Mouse (Mus musculus) intestine, embryonic 14.5 days (tissue): ENCODE measurements around the gene Brpf1. TPM values are rescaled to one million over a fixed set of nuclear protein-coding genes. Genes with fewer than 3 reads are reported as not detected.
A peak's percentile ranks its signal among the peaks of the same experiment; 100 is the strongest.

Experiments
- ATAC-seq: fragments of 200-750 bp; cut with Nextera tagmentation; replicated peaks from 2 replicates; pipeline ENCODE4 v1.8.0; 2017; ENCODE audit warnings: low read depth, moderate number of reproducible peaks, moderate TSS enrichment, moderate library complexity; ENCODE audit not compliant: low FRiP score, low TSS enrichment
- DNase-seq: peaks from one replicate; pipeline ENCODE4 v3.0.0-alpha.2; 2018; ENCODE audit warnings: low spot score
- H3K27ac ChIP-seq: fragments of 300-500 bp; sonication (generic); 2 replicates; pipeline ENCODE4 v1.5.1; 2014; ENCODE audit warnings: low read depth, mild to moderate bottlenecking, control low read depth
- H3K27me3 ChIP-seq: fragments of 300-500 bp; sonication (generic); replicated peaks from 2 replicates; pipeline ENCODE4 v1.6.1; 2014; ENCODE audit warnings: low read length, control low read depth; ENCODE audit not compliant: control insufficient read depth, insufficient read depth
- H3K36me3 ChIP-seq: fragments of 300-500 bp; sonication (generic); 2 replicates; pipeline ENCODE4 v1.6.1; 2014; ENCODE audit warnings: low read length, control low read depth; ENCODE audit not compliant: control insufficient read depth, insufficient read depth
- H3K4me1 ChIP-seq: fragments of 300-500 bp; sonication (generic); replicated peaks from 2 replicates; pipeline ENCODE4 v1.6.1; 2014; ENCODE audit warnings: low read length, control low read depth, mixed read lengths; ENCODE audit not compliant: control insufficient read depth, insufficient read depth
- H3K4me2 ChIP-seq: fragments of 300-500 bp; sonication (generic); 2 replicates; pipeline ENCODE4 v1.6.1; 2014; ENCODE audit warnings: low read length
- H3K4me3 ChIP-seq: fragments of 300-500 bp; sonication (generic); 2 replicates; pipeline ENCODE4 v1.5.1; 2014; ENCODE audit warnings: low read depth, low read length, control low read depth, mixed read lengths
- H3K9ac ChIP-seq: fragments of 300-500 bp; sonication (generic); 2 replicates; pipeline ENCODE4 v1.6.1; 2014; ENCODE audit warnings: mild to moderate bottlenecking, low read length
- H3K9me3 ChIP-seq: fragments of 300-500 bp; sonication (generic); 2 replicates; pipeline ENCODE4 v1.6.1; 2016; ENCODE audit warnings: low read length, control low read depth; ENCODE audit not compliant: control insufficient read depth
- WGBS: fragments of 180-500 bp; shearing (Covaris S2); extraction: QIAGEN DNeasy Blood & Tissue Kit; methylation state at CpG from one replicate; pipeline ENCODE4 v1.1.7; 2014; 5-methylcytosine and 5-hydroxymethylcytosine counted together
- polyA plus RNA-seq: library from polyadenylated mRNA; unstranded; fragments of >200 nt; fragmentation: Nextera tagmentation; extraction: Ambion mirVana; gene quantifications from 2 replicates; pipeline ENCODE4 v1.2.1, GENCODE M21; 2014

The Brpf1 gene
- polyA plus RNA-seq, 1 experiment from 2014 or later: 21.6 TPM

GRCm38 (mm10) chr6:113296046-113296445 lies 10.9 kb upstream of the Brpf1 start:
- Histone ChIP-seq H3K4me3 (no peak overlapping the region), H3K27ac (no peak overlapping the region), H3K36me3 (no peaks in the 10 kb centered on the region), H3K4me1 (no peaks in the 10 kb centered on the region), H3K9ac (no peak overlapping the region), H3K27me3 (no peaks in the 10 kb centered on the region), H3K9me3 (no peaks in the 10 kb centered on the region), H3K4me2 (no peak overlapping the region)
- ATAC-seq: no peak
- 83% methylated on average over 2 of the region's 2 CpGs for WGBS
- DNase-seq: no peak

DNA sequence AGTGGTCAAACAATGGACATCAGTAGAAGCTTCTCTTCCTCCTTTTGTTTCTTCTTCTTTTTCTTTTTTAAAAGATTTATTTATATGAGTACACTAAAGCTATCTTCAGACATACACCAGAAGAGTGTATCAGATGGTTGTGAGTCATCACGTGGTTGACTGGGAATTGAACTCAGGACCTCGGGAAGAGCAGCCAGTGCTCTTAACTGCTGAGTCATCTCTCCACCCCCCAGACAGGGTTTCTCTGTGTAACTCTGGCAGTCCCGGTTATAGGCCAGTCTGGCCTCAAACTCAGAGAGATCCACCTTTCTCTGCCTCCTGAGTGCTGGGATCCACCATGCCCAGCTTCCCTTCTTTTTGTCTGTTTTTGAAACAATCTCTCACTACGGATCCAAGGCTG lies 10.3 kb upstream of the Brpf1 start:
- Histone ChIP-seq H3K27me3 (no peaks in the 10 kb centered on the region), H3K36me3 (no peaks in the 10 kb centered on the region), H3K27ac (no peak overlapping the region)

DNA sequence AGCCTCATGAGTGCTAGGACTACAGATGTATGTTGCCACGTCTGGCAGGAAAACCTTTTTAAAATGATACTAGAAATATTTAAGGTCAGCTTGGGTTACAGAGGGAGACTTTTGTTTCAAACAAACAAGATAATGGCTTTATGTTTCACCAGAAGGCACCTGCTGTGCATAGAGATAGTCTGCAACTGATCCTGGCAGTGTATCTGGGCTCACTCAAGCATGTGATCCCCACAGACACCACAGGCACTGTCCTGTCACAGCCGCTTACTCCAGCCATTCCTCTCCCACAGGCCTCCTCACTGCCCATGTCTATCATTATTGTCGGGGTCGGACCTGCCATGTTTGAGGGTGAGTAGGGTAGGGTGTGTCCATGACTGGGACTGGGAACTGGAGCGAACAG lies 5.6 kb upstream of the Brpf1 start:
- no peaks in the 10 kb centered on the region for H3K9me3 ChIP-seq
- H3K9ac ChIP-seq: no peak overlapping the region
- WGBS: 84% methylated on average over 5 of the region's 5 CpGs
- no peaks in the 10 kb centered on the region for H3K27me3 ChIP-seq
- no peak overlapping the region for H3K27ac ChIP-seq
- ATAC-seq (no peak), DNase-seq (no peak)
- no peak overlapping the region for H3K4me2 ChIP-seq
- no peak overlapping the region for H3K4me3 ChIP-seq
- H3K4me1 ChIP-seq: 0 out of 2 replicates have a peak, but pooled peaks cover 5% of the 10 kb centered on the region
- no peaks in the 10 kb centered on the region for H3K36me3 ChIP-seq

More for the DNA sequence above, 10.3 kb upstream of the Brpf1 start:
- Histone ChIP-seq H3K4me3 (no peak overlapping the region), H3K9me3 (no peaks in the 10 kb centered on the region), H3K4me2 (no peak overlapping the region), H3K9ac (no peak overlapping the region), H3K4me1 (no peaks in the 10 kb centered on the region)
- 61% methylated on average over 4 of the region's 4 CpGs for WGBS
- DNase-seq: no peak
- ATAC-seq: no peak

GRCm38 (mm10) chr6:113302258-113302657 lies 4.7 kb upstream of the Brpf1 start:
- ATAC-seq (no peak), DNase-seq (no peak)
- Histone ChIP-seq H3K9ac (no peak overlapping the region), H3K27ac (no peak overlapping the region), H3K4me1 (0 out of 2 replicates have a peak, but pooled peaks cover 5% of the 10 kb centered on the region), H3K36me3 (no peaks in the 10 kb centered on the region), H3K4me3 (no peak overlapping the region), H3K27me3 (no peaks in the 10 kb centered on the region), H3K9me3 (no peaks in the 10 kb centered on the region), H3K4me2 (no peak overlapping the region)
- 18% methylated on average over 3 of the region's 3 CpGs for WGBS

DNA sequence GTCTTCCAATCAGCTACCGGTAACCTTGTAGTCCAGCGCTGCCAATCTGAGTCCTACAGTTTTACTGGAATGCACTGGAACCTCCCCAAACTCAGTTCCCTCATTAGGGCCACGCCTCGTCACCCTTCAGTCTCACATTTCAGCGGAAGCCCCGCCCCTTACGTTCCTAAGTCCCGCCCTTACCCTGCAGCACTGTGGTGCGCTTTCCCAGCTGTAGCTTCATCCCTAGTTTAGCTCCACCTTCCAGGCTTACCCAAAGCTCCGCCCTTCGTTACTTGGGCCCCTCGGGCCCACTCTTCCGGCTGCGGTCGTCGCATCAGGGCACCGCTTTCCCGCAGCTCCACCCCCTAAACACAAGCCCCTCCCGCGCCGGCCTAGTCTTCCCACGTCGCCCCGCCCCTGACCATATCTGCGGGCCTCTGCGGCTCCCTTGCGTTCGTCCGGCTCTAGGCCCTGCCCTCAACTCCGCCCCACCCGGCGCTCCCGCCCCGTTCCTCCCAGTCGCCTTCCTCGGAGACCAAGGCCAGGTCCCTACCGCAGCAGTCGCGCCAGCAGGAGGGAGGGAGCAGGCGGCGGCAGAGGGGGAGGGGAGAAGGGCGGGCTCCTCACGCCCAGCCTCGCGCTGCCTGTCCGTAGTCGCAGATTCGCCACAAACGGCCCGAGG lies 483 bp upstream of the Brpf1 start:
- 1% methylated on average over 50 of the region's 50 CpGs for WGBS
- no peaks in the 10 kb centered on the region for H3K27me3 ChIP-seq
- peak overlapping the region; percentile 94 for H3K4me3 ChIP-seq
- peaks cover 13% of the 10 kb centered on the region for H3K4me1 ChIP-seq
- DNase-seq: peak; percentile 98
- H3K4me2 ChIP-seq: peak overlapping the region; percentile 65
- peak overlapping the region; percentile 96 for H3K9ac ChIP-seq
- peak; percentile 99 for ATAC-seq
- no peaks in the 10 kb centered on the region for H3K9me3 ChIP-seq
- peak overlapping the region; percentile 99 for H3K27ac ChIP-seq
- H3K36me3 ChIP-seq: peaks cover 14% of the 10 kb centered on the region

DNA sequence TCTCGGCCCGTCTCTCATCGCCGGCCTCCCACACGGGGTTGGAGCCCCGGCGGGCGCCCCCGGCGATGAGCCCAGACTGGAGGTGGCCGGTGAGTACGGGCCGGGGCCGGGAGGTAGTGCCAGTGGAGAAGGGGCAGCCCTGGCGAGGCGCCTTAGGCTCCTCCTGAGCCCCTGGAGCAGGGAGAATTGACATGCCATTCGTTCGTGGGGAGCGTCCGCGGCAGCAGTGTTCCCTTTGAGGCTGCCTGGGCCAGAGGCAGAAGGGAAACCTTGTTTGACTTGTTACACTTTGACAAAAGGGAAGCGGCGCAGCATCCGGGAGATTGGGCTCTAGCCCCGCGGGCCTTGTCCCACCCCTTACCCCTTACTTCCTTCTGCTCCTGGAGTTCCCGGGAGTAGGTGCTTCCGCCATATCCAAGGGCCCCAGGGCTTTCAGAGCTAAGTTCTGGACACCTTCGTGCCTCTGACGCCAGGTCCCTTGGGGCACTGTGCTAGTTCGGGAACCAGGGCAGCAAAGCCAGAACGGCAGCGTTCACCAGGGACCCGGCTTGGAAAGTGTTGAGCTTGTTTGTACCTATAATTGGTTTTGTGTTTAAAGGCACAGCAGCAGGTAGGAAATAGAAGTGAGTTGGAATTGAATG lies 664 bp downstream of the Brpf1 start:
- ATAC-seq: no peak
- peak; percentile 74 for DNase-seq
- Histone ChIP-seq H3K27ac (peak overlapping the region; percentile 99), H3K36me3 (peaks cover 24% of the 10 kb centered on the region), H3K9me3 (no peaks in the 10 kb centered on the region), H3K4me3 (peak overlapping the region; percentile 94), H3K27me3 (no peaks in the 10 kb centered on the region), H3K4me2 (peak overlapping the region; percentile 65), H3K9ac (peak overlapping the region; percentile 96), H3K4me1 (peaks cover 13% of the 10 kb centered on the region)
- WGBS: under 1% methylated on average over 33 of the region's 34 CpGs

GRCm38 (mm10) chr6:113308141-113308540 lies 1.2 kb downstream of the Brpf1 start:
- Histone ChIP-seq H3K36me3 (peaks cover 30% of the 10 kb centered on the region), H3K9ac (peak overlapping the region; percentile 96), H3K4me2 (peak overlapping the region; percentile 65), H3K27ac (no peak overlapping the region), H3K9me3 (no peaks in the 10 kb centered on the region), H3K4me3 (peak overlapping the region; percentile 94), H3K4me1 (peaks cover 13% of the 10 kb centered on the region), H3K27me3 (no peaks in the 10 kb centered on the region)
- ATAC-seq (no peak), DNase-seq (no peak)
- WGBS: 36% methylated on average over 5 of the region's 5 CpGs

DNA sequence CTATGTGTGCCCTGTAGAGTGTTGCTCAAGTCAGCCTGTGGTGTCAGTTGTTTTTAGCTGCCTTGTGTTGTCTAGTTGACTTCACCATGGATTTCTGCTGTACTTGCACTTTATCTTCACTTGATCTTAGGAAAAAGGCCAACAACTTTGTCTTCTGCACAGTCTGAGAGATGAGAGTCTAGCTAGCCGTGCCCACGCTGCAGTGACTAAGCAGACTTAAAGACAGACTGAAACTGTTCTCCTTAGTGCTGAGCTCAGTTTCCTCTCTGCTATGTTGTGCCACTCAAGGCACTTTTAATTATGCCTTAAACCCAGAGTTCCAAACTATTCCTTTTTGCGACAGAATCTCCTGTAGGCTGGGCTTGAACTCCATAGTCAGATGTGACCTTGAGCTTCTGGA lies 9.0 kb downstream of the Brpf1 start:
- no peaks in the 10 kb centered on the region for H3K27me3 ChIP-seq
- no peak overlapping the region for H3K4me3 ChIP-seq
- H3K4me1 ChIP-seq: no peaks in the 10 kb centered on the region
- peaks cover 96% of the 10 kb centered on the region for H3K36me3 ChIP-seq
- 91% methylated on average over 3 of the region's 3 CpGs for WGBS
- ATAC-seq (no peak), DNase-seq (no peak)
- H3K4me2 ChIP-seq: no peak overlapping the region
- H3K27ac ChIP-seq: no peak overlapping the region
- no peaks in the 10 kb centered on the region for H3K9me3 ChIP-seq
- no peak overlapping the region for H3K9ac ChIP-seq
